Mouse (Mus musculus) lung, embryonic 14.5 days (tissue): ENCODE results near the gene Treml1. TPM values are rescaled to one million over a fixed set of nuclear protein-coding genes. Genes with fewer than 3 reads are reported as not detected.

Experiments used
- ATAC-seq: fragments of 200-750 bp; cut with Nextera tagmentation; 2 replicates; pipeline ENCODE4 v1.8.0; 2017; ENCODE audit warnings: mild to moderate bottlenecking, moderate TSS enrichment, moderate library complexity; ENCODE audit not compliant: insufficient read depth
- DNase-seq: peaks from one replicate; pipeline ENCODE4 v3.0.0-alpha.2; 2015
- H3K27ac ChIP-seq: fragments of 300-500 bp; sonication (generic); 2 replicates; pipeline ENCODE4 v1.5.1; 2014; ENCODE audit warnings: low read depth, mild to moderate bottlenecking, moderate library complexity
- H3K27me3 ChIP-seq: fragments of 300-500 bp; sonication (generic); 2 replicates; pipeline ENCODE4 v1.6.1; 2014; ENCODE audit warnings: low read length, control low read depth; ENCODE audit not compliant: insufficient read depth
- H3K36me3 ChIP-seq: fragments of 300-500 bp; sonication (generic); 2 replicates; pipeline ENCODE4 v1.6.1; 2014; ENCODE audit warnings: control low read depth; ENCODE audit not compliant: insufficient read depth
- H3K4me1 ChIP-seq: fragments of 300-500 bp; sonication (generic); 2 replicates; pipeline ENCODE4 v1.6.1; 2014; ENCODE audit warnings: antibody characterized with exemption, control low read depth; ENCODE audit not compliant: insufficient read depth
- H3K4me2 ChIP-seq: fragments of 300-500 bp; sonication (generic); 2 replicates; pipeline ENCODE4 v1.6.1; 2014; ENCODE audit warnings: mild to moderate bottlenecking
- H3K4me3 ChIP-seq: fragments of 300-500 bp; sonication (generic); 2 replicates; pipeline ENCODE4 v1.5.1; 2014; ENCODE audit warnings: low read depth, low read length
- H3K9ac ChIP-seq: fragments of 300-500 bp; sonication (generic); 2 replicates; pipeline ENCODE4 v1.6.1; 2014
- H3K9me3 ChIP-seq: fragments of 300-500 bp; sonication (generic); 2 replicates; pipeline ENCODE4 v1.6.1; 2016; ENCODE audit warnings: low read depth, low read length, control low read depth
- CTCF ChIP-seq: IDR thresholded peaks from 2 replicates; pipeline ENCODE4 v1.5.1; 2016; ENCODE audit warnings: antibody characterized with exemption, low read depth
- WGBS: fragments of 180-500 bp; shearing (Covaris S2); extraction: QIAGEN DNeasy Blood & Tissue Kit; methylation state at CpG from one replicate; pipeline ENCODE4 v1.1.7; 2014; 5-methylcytosine and 5-hydroxymethylcytosine counted together
- polyA plus RNA-seq: library from polyadenylated mRNA; unstranded; fragments of >200 nt; fragmentation: Nextera tagmentation; extraction: Ambion mirVana; gene quantifications from 2 replicates; pipeline ENCODE4 v1.2.1, GENCODE M21; 2014

Gene Treml1
- polyA plus RNA-seq, 1 experiment from 2014 or later, result 3.1 TPM

DNA sequence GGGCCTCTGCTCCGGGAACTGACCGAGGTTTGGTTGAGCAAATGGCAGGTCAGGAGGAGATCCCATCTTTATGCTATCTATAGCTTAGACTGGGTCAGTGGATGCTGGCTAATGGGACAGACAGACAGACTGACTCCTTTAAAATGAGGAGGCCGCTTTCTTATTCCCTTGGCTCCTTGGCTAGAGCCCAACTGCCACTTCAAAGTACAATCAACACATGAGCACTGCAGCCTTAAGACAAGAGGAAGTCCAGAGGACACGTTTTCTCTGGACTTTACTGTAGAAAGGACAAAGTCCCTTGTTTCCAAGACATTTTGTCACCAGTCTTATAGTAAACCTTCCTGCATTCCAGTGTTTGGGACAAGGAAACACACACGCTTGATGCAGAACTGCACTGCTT, 31.7 kb downstream of the Treml1 start:
- WGBS, result 90% methylated on average over 5 of the region's 5 CpGs
- no peak for TF ChIP-seq CTCF
- Histone ChIP-seq H3K27ac (no peak overlapping the region), H3K4me2 (no peak overlapping the region), H3K9me3 (no peaks in the 10 kb centered on the region), H3K4me3 (no peak overlapping the region), H3K27me3 (no peaks in the 10 kb centered on the region), H3K9ac (no peak overlapping the region), H3K4me1 (no peaks in the 10 kb centered on the region), H3K36me3 (peaks cover 98% of the 10 kb centered on the region)
- no peak for DNase-seq
- ATAC-seq, result no peak

DNA sequence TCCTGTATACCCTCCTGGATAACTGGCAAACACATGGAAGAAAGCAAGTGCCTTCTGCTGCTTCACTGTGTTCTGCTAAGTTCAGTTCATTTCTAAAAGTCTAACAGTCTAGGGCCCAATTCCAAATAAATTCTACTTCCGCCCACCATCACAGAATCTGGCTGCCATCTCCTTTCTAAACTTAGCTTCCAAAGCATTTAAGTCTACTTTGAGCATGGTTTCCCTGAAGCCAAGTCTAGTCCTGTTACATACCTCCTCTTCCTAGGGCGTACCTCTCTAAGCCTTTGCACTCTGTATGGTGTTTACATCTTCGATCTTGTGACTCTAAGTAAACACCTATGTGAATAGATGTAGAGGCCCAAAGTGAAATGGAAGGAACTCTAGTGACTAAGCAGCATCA, 32.9 kb downstream of the Treml1 start:
- H3K27ac ChIP-seq, result no peak overlapping the region
- H3K36me3 ChIP-seq, result peaks cover 95% of the 10 kb centered on the region
- WGBS, result 89% methylated on average over 3 of the region's 3 CpGs
- DNase-seq (no peak), ATAC-seq (no peak)
- H3K27me3 ChIP-seq, result no peaks in the 10 kb centered on the region
- no peak for TF ChIP-seq CTCF
- H3K9ac ChIP-seq, result no peak overlapping the region
- H3K4me1 ChIP-seq, result no peaks in the 10 kb centered on the region
- no peak overlapping the region for H3K4me3 ChIP-seq
- no peak overlapping the region for H3K4me2 ChIP-seq
- H3K9me3 ChIP-seq, result no peaks in the 10 kb centered on the region

DNA sequence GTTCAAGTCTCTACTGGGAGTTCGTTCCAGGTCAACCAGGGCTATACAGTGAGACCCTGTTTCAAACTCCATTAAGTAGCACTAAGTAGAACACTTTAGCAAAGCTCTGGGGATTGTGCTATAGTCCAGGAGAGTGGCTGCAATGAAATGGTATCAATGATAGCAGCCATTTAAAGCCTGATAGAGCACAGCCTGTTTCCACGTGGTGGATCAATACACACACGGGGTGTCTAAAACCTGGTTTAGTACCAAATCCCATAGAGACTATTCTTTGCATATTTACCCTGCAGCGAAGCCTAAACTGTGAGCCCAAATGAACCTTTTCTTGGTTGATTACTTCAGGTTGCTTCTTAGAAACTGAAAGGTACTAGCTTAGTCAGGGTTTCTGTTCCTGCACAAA, 42.0 kb downstream of the Treml1 start:
- Histone ChIP-seq H3K36me3 (peaks cover 43% of the 10 kb centered on the region), H3K4me2 (no peak overlapping the region), H3K9ac (no peak overlapping the region), H3K4me1 (no peaks in the 10 kb centered on the region; the same call in 1 of the 2 replicates), H3K27me3 (no peaks in the 10 kb centered on the region), H3K9me3 (no peaks in the 10 kb centered on the region), H3K27ac (no peak overlapping the region), H3K4me3 (no peak overlapping the region)
- 86% methylated on average over 4 of the region's 4 CpGs for WGBS
- ATAC-seq, result no peak
- no peak for DNase-seq
- TF ChIP-seq CTCF, result no peak

DNA sequence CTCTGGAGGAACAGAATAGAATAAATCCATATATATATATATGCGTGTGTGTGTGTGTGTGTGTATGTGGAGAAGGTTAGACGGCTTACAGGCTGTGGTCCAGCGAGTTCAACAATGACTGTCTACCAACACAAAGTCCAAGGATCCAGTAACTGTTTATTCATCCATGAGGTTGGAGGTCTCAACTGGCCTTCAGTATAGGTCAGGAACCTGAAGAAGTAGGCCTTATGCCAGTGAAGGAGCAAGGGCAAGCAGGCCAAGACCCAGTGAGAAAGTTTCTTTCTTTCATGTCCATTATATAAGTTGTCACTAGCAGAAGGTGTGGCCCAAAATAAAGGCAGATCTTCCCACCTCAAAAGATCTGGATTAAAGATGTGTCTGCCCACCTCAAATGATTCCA, 43.0 kb downstream of the Treml1 start:
- DNase-seq (no peak), ATAC-seq (no peak)
- TF ChIP-seq CTCF, result no peak
- Histone ChIP-seq H3K4me2 (no peak overlapping the region), H3K27me3 (no peaks in the 10 kb centered on the region), H3K9me3 (no peaks in the 10 kb centered on the region), H3K4me3 (no peak overlapping the region), H3K27ac (no peak overlapping the region), H3K4me1 (peaks cover under 1% of the 10 kb centered on the region; the same call in 1 of the 2 replicates), H3K36me3 (peaks cover 34% of the 10 kb centered on the region), H3K9ac (no peak overlapping the region)
- WGBS, result 87% methylated on average over 3 of the region's 3 CpGs

DNA sequence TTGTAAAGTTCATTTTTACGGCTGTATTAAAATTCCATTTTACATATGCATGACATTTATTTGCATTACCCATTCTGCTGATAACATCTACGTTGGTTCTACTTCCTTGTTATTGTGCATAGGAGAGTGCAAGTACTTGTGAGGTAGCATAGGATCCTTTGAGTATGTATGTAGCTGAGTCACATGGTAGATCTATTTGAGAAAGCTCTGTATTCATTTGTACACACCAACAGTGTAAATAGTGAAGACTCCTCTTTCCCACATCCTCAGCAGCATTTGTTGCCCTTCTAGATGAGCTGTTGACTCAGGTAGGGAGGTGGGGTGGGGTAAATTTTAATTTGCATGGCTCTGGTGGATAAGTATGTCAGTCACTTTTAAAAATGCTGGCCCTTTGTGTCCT, 44.1 kb downstream of the Treml1 start:
- no peak overlapping the region for H3K4me2 ChIP-seq
- H3K4me1 ChIP-seq, result peaks cover 4% of the 10 kb centered on the region; the same call in 1 of the 2 replicates
- H3K27ac ChIP-seq, result no peak overlapping the region
- no peaks in the 10 kb centered on the region for H3K27me3 ChIP-seq
- no peak for TF ChIP-seq CTCF
- peaks cover 23% of the 10 kb centered on the region for H3K36me3 ChIP-seq
- WGBS, result 76% methylated on average over 2 of the region's 2 CpGs
- no peak for ATAC-seq
- no peak overlapping the region for H3K9ac ChIP-seq
- DNase-seq, result no peak
- H3K9me3 ChIP-seq, result no peaks in the 10 kb centered on the region
- no peak overlapping the region for H3K4me3 ChIP-seq

DNA sequence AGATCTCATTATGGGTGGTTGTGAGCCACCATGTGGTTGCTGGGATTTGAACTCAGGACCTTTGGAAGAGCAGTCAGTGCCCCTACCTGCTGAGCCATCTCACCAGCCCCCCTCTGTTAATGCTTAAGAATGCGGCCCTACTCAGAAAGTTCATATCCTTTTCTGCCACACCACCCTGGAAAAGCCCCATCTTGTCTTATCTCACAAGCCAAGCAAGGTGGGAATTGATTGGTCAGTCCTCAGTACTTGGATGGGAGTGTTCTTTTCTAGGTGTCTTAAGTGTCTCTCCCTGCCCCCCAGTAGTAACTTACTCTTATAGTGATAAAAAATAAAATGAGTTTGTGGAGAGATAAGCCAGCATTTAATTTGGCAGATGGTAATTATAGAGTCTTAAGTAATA, 45.0 kb downstream of the Treml1 start:
- Histone ChIP-seq H3K9ac (no peak overlapping the region), H3K27ac (no peak overlapping the region), H3K9me3 (no peaks in the 10 kb centered on the region), H3K27me3 (no peaks in the 10 kb centered on the region), H3K4me3 (no peak overlapping the region), H3K36me3 (peaks cover 14% of the 10 kb centered on the region), H3K4me1 (peaks cover 4% of the 10 kb centered on the region; the same call in 1 of the 2 replicates), H3K4me2 (no peak overlapping the region)
- WGBS, result 68% methylated on average over 1 of the region's 1 CpGs
- DNase-seq, result no peak
- no peak for TF ChIP-seq CTCF
- ATAC-seq, result no peak

DNA sequence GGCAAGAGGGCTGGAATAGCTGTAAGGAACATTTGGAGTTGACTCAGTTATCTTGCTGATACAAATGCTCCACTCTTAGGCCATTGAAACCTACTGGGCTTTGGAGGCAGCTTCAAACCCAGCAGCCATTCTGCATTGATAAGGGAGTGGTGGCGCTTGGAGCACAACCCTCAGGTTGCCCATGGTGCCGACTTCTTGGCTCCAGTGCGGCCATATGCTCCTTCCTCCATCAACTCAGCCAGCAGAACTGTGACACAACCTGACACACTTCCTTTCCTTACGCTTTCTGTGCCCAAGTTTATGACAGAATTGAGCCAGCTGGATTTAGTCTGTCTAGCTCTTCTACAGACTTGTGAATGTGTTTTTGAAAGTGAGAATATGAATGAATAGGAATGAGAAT, 47.4 kb downstream of the Treml1 start:
- peak overlapping the region; percentile 100; the same call in 1 of the 2 replicates for H3K9ac ChIP-seq
- ATAC-seq, result no peak
- peaks cover 12% of the 10 kb centered on the region for H3K4me1 ChIP-seq
- H3K36me3 ChIP-seq, result 0 out of 2 replicates have a peak, but pooled peaks cover 7% of the 10 kb centered on the region
- no peaks in the 10 kb centered on the region for H3K9me3 ChIP-seq
- DNase-seq, result no peak
- WGBS, result 70% methylated on average over 4 of the region's 4 CpGs
- TF ChIP-seq CTCF, result no peak
- no peaks in the 10 kb centered on the region for H3K27me3 ChIP-seq
- peak overlapping the region; percentile 88 for H3K4me2 ChIP-seq
- H3K4me3 ChIP-seq, result peak overlapping the region; percentile 92; the same call in 1 of the 2 replicates
- H3K27ac ChIP-seq, result no peak overlapping the region
